Mouse (Mus musculus) R1 (cell line): ENCODE results near the gene Col5a3.

Experiments
- DNase-seq: peaks from one replicate; pipeline ENCODE4 v3.0.0-alpha.2; 2018; ENCODE audit warnings: low read depth, low spot score

The Col5a3 gene

DNA sequence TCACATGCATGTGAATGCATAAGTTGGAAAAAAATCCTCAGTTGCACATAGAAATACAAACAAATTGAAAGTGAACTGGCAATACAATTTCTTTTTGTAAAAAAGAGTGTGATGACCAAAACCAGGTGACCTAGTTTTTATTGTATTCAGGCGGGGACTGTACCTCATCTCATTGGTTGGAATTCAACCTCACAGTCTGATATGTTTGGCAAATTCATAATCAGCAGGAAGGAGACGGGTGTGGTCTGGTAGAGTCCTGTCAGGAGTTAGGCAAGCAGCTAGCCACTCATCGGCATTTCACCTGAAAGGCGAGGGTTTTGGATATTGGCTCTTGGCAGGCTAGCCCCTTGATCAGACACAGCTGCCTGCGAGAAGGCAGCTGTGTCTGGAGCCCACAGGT lies 65.7 kb downstream of the Col5a3 start:
- no peak for DNase-seq

DNA sequence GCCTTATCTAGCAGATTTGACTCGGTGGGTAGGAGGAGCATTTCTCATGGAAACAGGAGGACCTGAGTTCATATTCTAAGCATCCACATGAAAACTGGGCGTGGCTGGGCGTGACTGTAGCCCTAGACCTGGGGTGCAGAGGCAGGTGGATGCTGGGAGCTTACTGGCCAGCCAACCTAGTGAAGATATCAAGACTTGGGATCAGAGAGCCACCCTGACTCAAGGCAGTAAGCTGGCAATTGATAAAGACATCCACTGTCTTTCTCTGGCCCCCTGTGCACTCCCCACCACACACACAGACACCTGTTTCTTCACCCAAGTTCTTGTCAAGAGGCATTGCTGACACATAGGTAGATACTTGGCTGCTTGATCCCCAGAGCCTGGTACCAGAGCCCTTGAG lies 66.3 kb downstream of the Col5a3 start:
- no peak for DNase-seq

DNA sequence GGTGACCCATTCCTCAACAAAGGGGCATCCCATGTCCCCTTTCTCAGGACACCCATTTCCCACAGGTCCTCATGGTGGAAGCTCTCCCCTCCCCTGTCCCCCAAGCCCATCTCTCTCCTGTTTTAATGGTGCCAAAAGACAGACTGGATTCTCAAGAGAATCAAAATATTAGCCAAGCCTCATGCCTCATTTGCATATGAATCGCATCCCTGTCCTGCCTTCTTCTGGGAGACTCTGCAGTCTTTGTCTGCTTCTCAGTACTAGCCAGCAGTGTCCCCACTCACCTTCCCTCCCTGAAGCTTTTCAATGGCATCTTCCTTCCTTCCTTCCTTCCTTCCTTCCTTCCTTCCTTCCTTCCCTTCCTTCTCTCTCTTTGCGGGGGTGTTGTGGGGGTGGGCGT lies 67.2 kb downstream of the Col5a3 start:
- peak; percentile 50 for DNase-seq

DNA sequence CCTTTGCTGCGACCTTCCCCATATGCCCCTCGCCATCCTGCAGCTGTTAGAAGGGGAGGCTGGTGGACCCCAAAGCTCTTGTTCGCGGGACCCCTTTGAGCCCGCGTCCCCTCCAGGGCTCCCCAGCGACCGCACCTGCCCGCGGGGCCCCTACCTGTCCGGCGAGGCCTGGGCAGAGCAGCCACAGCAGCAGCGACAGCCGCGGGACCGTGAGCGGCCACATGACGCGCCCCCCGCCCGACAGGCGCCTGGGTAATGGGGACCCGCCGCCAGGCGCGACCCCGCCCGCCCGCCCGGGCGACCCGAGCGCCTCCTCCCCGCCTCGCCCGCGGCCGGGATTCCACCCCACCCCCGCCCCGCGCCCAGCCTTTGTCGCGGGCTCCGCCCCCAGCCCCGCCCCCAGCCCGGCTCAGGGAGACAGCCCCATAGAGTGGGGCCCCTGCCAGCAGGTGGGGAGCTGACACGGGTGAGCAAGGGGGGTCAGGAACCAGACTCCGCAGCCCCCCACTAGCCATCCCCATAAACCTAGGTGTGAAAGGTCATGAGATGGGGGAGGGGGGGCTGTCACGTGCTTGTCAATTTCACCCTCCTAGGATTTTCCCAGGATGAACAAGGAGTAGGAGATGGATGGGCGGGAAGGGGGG lies 68.7 kb downstream of the Col5a3 start, which contains the start of gene Olfm2:
Olfm2 (minus strand) TSS at position 333 of the 644 bp plus-strand sequence.
- peak; percentile 59 for DNase-seq

DNA sequence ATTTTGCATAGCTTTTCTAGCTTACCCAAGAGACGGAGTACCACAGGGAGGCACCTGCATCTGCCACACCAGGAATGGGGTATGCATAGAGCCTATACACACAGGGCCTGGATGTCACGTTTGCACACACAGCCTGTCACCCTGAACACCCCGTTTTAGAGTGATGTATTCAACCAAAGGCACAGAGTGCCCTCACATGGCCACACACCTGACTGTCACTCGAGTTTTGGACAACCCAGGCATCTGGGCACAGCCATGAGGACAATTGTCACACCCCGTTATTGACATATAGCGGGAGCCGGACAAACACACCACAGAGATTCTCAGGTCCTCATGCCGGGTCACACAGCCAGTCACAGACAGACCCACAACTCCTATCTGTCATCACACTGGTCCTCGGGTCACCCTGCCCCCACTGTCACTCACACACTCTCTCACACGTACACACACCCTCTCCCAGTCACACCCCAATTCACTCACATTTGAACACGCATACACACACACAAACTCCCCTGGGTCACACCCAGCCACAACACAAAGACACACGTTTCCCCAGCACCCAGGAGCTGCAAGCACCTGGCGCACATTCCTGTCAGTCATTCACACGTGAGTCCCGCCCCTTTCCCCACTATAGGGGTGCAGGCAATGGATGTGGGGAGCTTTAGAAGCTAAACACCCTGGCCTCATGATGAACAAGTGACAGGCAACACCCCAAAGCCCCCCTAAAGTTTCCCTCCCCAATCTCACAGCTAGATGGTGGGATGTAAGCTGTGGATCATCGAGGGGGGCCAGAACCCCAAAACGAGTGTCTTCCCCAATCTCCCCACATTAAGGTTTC lies 69.5 kb downstream of the Col5a3 start:
- no peak for DNase-seq

GRCm38 (mm10) chr9:20743946-20744738 lies 70.7 kb downstream of the Col5a3 start:
- peak; percentile 74 for DNase-seq

DNA sequence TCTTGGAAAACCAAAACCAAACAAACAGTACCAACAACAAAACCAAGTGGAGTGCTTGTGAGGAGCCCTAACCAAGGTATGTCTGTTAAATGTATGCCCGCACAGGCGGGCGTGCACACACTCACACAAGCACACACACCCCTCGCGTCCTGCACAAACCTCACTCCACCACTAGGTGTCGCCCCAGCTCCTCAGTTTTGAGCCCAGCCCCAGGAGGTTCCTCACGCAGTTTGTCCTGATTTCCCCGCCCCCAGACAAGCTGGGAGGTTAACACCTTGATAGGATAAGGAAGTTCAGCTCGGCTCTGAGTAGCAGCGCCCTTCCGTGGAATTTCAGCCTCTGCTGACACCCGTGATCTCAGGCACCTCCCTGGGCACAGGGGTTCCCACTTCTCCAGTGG lies 74.5 kb downstream of the Col5a3 start:
- peak; percentile 94 for DNase-seq

DNA sequence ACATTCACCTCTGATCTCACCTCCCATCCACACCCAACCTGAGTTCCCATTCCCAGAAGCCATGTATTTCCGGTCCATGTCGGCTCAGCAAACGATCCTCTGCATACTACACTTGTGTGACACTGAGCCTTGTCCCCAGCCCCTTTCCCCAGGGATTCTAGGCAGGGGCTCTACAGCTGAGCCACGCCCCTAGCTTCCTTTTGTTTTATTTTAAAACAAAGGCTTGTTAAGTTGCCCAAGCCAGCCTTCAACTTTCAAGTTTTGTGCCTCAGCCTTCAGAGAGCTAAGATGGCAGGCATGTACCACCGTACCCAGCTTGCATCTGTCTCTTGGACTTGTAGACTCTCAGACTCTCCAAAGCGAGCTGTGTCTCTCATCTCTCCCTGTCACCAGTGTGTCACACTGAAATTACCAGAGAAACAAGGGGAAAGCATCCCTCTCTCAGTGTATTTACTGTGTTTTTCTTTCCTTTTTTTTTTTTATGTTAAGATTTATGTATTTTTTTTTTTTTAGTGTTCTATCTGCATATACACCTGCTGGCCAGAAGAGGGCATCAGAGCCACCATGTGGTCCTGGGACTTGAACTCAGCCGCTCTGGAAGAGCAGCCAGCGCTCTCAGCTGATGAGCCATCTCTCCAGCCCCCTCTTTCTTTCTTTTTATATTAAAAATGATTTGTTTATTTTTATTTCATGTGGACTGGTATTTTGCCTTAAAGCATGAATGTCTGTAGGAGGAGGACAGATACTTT lies 76.4 kb downstream of the Col5a3 start:
- peak; percentile 63 for DNase-seq

DNA sequence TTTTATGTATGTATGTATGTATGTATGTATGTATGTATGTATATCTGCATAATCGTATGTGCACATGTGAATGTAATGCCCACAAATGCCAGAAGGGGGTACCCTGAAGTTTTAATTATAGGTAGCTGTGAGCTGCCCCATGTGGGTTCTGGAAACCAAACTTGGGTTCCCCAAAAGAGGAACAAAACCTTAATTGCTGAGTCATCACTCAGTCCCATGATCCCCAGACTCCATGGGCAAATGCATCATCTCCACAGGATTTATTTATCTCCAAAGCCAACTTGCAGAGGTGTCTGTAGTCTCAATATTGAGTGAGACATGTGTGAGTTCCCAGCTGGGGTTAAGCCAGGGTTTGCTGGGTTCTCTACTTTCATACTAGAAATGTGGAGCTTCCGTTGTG lies 77.6 kb downstream of the Col5a3 start:
- DNase-seq = no peak

- DNase-seq = no peak
These were observed 80.2 kb downstream of the Col5a3 start for GRCm38 (mm10) chr9:20734692-20735091.

DNA sequence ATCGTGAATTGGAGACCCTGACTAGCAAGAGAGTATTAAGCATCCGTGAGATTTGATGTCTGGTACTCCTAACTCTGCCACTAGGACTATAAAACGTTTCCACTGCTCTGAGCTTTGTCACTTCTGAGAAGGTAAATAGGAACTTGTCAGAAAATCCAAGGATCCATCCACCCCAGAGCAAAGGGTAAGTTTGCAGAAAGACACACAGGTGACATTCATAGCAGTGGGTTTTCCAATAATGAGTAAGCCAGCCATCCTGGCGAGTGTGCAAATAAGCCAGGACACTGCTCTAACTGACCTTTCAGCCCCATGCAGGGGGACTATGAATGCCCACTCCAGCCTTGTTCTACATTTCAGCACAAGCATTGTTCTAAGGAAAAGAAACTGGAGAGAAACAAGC lies 83.1 kb downstream of the Col5a3 start:
- DNase-seq = no peak

- no peak for DNase-seq
These were observed 85.4 kb downstream of the Col5a3 start for GRCm38 (mm10) chr9:20729451-20729850.

DNA sequence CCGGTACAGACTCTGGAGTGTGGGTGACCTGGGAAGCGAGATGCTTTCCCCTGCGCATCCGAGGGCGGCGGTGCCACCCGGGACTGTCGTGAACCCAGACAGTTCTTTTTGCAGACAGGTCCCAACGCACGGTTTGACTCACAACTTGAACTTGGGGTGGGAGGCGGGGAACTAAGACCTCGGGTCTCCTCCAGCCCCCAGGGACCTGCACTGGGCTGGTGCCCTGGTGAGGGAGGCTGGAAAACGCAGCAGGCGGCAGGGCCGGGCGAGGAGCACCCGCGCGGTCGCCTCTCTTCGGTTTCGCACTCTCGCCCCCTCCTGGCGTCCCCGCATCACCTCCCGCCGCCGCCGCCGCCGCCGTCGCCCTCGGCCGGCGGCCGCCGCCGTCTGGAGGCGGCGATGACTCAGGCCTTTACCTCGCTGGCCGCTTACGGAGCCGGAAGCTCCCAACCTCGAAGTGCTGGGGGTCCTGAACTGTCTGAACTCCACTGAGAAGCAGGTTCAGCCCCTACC lies 87.2 kb downstream of the Col5a3 start:
- peak; percentile 43 for DNase-seq

DNA sequence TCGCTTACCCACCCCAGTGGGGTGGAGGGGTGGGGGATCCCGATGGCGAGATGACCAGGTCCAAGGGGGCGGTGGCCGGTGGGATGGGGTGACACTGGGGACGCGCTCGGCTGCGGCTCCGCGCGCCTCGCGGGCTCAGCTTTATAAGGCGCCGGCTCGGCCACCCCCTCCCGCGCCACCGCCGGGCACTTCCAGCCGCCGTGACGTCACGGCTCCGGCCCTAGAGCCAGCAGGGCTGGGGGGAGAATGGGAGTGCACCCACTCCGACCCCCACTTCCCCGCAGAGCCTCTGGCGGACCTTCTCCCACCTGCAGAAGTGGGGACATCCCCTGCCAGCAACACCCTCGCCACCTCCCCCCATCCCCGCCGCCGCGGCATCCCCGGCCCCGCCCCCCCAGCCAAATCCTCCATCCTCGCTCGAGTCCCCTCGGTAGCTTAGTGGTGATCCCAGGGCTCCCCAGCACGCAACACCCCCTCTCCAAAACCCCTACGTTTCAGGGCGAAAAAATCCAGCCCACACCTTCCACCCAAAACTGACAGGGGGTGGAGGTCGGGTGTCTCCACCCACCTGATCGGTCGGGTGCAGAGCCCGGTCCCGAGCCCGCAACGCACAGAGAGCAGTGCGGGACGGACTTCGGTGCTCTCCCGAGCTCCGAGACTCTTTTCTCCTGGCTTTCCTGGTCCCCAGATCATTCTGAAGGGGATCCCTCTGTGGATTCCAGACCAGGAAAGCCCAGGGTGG lies 87.8 kb downstream of the Col5a3 start:
- DNase-seq = no peak

GRCm38 (mm10) chr9:20726134-20726858 lies 88.6 kb downstream of the Col5a3 start:
- DNase-seq = no peak

GRCm38 (mm10) chr9:20721582-20721981 lies 93.3 kb downstream of the Col5a3 start:
- DNase-seq = no peak
